Mouse (Mus musculus): Measurements from ENCODE around the gene Ccdc124. TPM values are rescaled to one million over a fixed set of nuclear protein-coding genes. Genes with fewer than 3 reads are reported as not detected.
"Not testable (repeated sequence)": the region's sequence is repeated elsewhere in the genome, so short reads cannot be mapped to it uniquely, and the experiment has no call there.

Ccdc124 gene
- polyA plus RNA-seq (2017; shearing (Covaris generic)) = 10 to 100 TPM; 61.0 to 62.7 TPM

GRCm38 (mm10) chr8:70873364-70873985 lies at the start of gene Ccdc124:
Ccdc124 (minus strand) TSS chr8:70873935.
- ATAC-seq = peak; percentile 81

DNA sequence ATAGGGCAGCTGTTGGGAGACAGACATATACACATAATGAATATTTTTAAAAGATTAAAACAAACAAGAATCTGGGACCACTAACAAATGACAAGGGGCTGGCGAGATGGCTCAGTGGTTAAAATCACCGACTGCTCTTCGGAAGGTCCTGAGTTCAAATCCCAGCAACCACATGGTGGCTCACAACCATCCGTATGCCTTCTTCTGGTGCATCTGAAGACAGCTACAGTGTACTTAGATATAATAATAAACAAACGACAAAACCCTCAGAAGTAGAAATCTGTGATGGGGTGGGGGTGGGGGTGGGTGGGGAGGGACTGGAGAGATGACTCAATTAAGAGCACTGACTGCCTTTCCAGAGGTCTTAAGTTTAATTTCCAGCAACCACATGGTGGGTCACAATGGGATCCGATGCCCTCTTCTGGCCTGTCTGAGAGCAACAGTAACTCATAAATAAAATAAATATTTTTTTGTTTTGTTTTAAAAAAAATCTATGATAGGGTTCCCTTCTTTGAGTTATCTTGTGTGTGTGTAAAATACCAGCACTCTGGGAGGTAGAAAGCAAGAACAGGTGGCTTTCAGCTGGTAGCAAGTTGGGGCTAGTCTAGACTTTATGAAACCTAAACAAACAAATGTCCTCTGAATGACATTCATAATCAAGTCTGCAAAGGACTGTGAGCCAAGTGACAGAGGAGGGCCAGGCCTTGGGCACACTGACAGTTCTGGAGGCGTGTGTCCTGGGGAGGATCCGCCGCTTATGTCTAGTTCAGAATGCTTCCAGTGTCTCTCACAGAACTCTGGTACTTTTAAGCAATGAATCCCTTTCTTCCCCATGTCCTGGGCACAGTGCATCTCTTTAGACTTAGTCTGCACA lies 46.6 kb upstream of the Ccdc124 start:
- no peak for ATAC-seq

GRCm38 (mm10) chr8:70914704-70915103 lies 41.0 kb upstream of the Ccdc124 start:
- no peak for ATAC-seq

DNA sequence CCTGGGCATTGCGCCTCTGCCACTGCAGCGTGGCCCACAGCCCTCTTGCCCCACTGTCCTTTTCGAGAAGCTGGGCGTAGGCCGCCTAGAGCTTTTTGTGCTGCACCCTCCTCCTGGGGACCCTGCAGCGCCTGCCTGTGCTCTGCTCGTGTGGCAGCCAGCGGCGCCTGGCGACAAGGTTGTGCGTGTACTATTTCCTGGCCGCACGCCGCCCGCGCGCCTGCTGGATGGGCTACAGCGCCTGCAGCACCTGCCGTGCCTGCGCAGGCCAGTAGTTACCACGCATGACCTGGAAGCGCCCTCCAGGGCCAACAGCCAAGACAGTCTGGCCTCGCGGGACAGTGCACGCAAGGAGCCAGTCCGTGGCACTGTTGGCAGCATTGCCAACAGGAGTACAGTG lies 39.8 kb upstream of the Ccdc124 start:
- ATAC-seq = no peak

- no peak for ATAC-seq
Observed at GRCm38 (mm10) chr8:70912955-70913354, 39.2 kb upstream of the Ccdc124 start.

DNA sequence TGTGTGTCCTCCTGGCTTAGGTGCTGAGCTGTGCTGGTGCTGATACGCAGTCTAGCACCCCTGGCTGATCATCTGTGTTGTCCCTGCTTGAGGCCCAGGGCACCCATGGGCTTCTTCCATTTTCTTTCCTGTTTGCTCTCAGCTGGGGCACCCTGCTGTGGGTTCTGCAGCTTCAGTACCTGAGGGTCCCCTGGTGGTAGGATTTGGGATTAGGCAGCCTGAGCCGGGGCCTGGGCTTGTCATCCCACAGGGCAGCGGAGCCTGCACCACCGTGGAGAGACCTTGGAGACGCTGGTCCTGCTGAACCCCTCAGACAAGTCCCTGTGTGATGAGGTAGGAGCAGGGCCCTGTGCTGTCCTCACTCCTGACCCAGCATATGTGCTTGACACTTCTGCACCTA lies 37.9 kb upstream of the Ccdc124 start:
- ATAC-seq = no peak

DNA sequence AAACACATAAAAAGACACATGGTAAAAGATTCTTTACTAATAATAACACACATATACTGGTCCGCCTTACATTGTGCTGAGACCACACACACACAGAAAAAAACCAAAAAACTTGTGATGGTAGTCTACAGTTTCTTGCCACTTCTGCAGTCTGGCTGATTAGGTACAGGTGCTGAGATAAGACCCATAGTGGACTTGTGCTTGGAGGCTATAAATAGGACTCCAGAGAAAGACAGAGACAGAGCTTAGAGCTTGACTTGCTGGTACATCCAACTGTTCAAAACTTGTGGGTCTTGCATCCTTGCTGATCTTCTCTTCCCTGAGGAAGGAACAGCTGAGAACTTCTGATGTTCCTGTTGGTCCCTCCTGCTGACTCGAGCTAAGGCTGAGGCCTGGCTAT lies 33.8 kb upstream of the Ccdc124 start:
- no peak for ATAC-seq

GRCm38 (mm10) chr8:70905831-70906736 lies 32.3 kb upstream of the Ccdc124 start, which contains the start of gene Map1s:
Map1s (plus strand) TSS chr8:70905932.
- peak; percentile 84 for ATAC-seq

GRCm38 (mm10) chr8:70905463-70905830 lies 31.7 kb upstream of the Ccdc124 start:
- no peak for ATAC-seq

GRCm38 (mm10) chr8:70904532-70904931 lies 30.8 kb upstream of the Ccdc124 start:
- no peak for ATAC-seq

GRCm38 (mm10) chr8:70903582-70903981 lies 29.8 kb upstream of the Ccdc124 start:
- ATAC-seq = no peak

DNA sequence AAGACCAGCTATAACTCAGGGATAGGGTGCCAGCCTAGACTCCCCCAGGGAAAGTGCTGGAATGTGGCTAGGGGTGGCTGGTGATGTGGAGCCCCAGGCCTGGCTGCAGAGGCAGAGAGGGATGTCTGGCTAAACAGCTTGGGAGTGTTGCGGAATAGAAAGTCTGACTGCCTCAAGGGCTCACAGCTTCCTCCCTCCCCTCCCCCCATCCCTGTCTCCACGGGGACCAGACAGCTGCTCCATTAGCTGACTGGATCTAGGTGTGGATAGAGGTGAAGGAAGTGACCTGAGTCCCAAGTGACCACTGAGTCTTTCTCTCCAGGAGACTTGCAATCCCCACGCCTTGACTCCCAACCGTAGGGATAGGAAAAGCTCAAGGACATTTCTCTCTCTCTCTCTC lies 29.4 kb upstream of the Ccdc124 start:
- no peak for ATAC-seq

- no peak for ATAC-seq
Observed at GRCm38 (mm10) chr8:70902211-70902610, 28.5 kb upstream of the Ccdc124 start.

GRCm38 (mm10) chr8:70900872-70901387 lies 27.2 kb upstream of the Ccdc124 start:
- no peak for ATAC-seq

DNA sequence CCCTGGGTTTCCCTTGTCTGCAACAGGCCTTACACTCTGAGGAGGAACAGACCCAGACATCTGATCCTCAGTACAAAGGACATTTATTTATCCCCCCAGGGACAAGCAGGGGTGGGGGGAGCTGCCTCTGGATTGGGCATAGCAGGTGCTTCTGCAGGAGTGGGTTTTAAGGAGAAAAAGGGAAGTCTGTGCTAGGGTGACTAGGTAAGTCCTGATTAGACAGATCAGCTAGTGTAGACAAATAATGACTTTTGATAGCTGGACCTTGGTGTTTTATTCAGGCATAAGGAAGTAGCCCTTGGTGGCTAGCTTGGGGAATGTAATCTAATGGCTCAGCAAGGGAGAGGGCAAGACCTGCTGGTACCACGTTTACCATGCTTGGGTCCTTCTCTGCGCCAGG lies 25.5 kb upstream of the Ccdc124 start:
- ATAC-seq = no peak

DNA sequence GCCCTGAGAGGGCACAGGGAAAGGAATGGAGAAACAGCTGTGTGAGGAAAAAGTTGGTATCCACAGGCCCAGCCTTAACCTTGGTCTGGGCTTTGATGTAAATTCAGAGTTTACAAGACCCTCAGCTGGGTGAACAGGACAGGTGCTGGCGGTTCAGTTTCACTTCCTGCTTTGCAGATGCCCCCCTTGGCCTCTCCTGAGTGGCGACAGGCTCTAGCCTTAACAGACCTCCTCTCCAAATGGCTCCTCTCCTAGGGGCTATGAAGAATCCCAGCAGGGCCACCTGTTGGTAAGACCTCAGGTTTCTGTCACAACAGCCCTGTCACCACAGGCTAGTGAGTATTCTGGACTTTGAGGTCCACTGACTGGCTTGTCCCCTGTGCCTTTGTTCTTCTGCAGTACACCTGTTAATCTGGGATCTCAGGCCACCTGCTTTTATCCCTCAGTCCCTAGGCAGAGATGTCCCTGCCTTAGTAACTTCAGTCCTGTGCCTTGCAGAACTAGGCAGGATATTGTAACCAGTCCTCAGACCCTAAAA lies 25.0 kb upstream of the Ccdc124 start:
- ATAC-seq = no peak

DNA sequence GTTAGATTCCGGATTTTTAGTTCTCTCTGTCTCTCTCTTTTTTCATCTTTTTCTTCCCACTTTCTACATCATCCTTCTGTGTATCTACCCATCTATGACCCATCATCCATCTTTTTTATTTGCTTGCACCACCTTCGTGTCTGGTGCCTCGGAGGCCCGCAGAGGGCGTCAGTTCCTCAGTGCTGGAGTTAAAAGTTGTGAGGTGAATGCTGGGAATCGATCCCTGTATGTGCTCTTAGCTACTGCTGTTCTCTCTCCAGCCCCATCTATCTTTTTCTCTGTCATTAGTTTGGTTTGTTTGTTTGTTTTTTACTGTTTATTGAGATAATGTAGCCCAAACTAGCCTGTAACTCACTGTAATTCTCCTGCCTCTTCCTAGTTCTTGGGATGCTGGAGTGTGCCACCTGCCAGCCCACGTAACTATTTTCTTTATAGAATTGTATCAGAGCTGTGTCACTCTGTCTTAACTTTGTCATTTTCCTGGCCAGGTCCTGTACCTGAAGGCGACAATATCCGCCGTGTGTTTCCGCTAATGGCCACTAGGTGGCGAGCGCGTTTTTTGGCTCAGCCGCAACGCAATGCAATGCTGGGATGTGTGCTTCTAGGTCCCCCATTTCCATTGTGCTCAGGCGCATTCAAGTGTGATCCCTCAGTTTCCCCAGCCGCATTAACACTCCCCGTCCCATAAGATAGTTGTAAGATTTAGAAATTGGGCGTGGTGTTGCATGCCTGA lies 24.1 kb upstream of the Ccdc124 start:
- ATAC-seq = peak; percentile 44

- ATAC-seq = peak; percentile 97
Observed at GRCm38 (mm10) chr8:70897021-70897680, 23.4 kb upstream of the Ccdc124 start, which contains the start of gene Rpl18a. Rpl18a (minus strand) TSS chr8:70897412.

DNA sequence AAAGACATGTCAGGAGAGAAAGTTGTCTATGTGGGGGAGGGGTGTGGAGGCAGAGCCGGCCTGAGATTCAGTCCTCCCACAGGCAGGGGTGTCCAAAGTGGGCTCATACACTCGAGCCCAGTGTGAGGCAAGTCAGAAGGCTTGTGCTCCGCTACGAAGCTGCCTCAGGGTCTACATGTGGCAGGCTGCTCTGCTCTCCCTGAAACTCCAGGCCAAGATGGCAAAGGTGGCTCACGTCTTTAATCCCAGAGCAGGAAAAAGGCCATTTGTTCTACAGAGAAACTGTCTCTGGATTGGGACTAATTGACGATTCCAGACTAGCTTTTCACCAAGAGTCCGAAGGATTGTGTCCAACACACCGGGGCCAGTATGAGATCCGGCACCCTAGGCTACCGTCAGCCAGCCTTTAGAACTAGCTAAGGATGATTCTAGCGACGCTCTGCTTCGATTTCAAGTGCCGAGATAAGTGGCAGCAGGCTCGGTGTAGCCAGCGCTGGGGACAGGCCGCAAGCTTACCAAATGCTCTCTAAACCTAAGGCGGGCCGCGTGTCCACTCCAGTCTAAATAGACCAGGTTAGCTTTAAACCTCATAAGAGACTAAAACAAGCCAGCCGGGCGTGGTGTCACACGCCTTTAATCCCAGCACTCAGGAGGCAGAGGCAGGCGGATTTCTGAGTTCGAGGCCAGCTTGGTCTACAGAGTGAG lies 22.7 kb upstream of the Ccdc124 start:
- ATAC-seq = no peak

GRCm38 (mm10) chr8:70895571-70896259 lies 22.0 kb upstream of the Ccdc124 start:
- ATAC-seq = not testable (repeated sequence)
